Mouse (Mus musculus) neural tube, embryonic 15.5 days (tissue): ENCODE measurements around the gene Aox3. TPM values are rescaled to one million over a fixed set of nuclear protein-coding genes. Genes with fewer than 3 reads are reported as not detected.

Experiments
- ATAC-seq: fragments of 200-750 bp; cut with Nextera tagmentation; 2 replicates; pipeline ENCODE4 v1.8.0; 2017; ENCODE audit warnings: mild to moderate bottlenecking, moderate TSS enrichment, moderate library complexity; ENCODE audit not compliant: low FRiP score
- H3K27ac ChIP-seq: fragments of 300-500 bp; sonication (generic); replicated peaks from 2 replicates; pipeline ENCODE4 v1.5.1; 2015; ENCODE audit warnings: mild to moderate bottlenecking, inconsistent platforms
- H3K27me3 ChIP-seq: fragments of 300-500 bp; sonication (generic); replicated peaks from 2 replicates; pipeline ENCODE4 v1.6.1; 2015; ENCODE audit warnings: inconsistent platforms
- H3K36me3 ChIP-seq: fragments of 300-500 bp; sonication (generic); 2 replicates; pipeline ENCODE4 v1.6.1; 2015; ENCODE audit warnings: inconsistent platforms
- H3K4me1 ChIP-seq: fragments of 300-500 bp; sonication (generic); 2 replicates; pipeline ENCODE4 v1.6.1; 2015; ENCODE audit warnings: inconsistent platforms
- H3K4me2 ChIP-seq: fragments of 300-500 bp; sonication (generic); 2 replicates; pipeline ENCODE4 v1.6.1; 2015; ENCODE audit warnings: inconsistent platforms, mild to moderate bottlenecking, moderate library complexity
- H3K4me3 ChIP-seq: fragments of 300-500 bp; sonication (generic); replicated peaks from 2 replicates; pipeline ENCODE4 v1.5.1; 2015; ENCODE audit warnings: mild to moderate bottlenecking, inconsistent platforms
- H3K9ac ChIP-seq: fragments of 300-500 bp; sonication (generic); replicated peaks from 2 replicates; pipeline ENCODE4 v1.6.1; 2015; ENCODE audit warnings: mild to moderate bottlenecking, inconsistent platforms
- H3K9me3 ChIP-seq: fragments of 300-500 bp; sonication (generic); replicated peaks from 2 replicates; pipeline ENCODE4 v1.6.1; 2016; ENCODE audit warnings: inconsistent platforms
- WGBS: fragments of 180-500 bp; shearing (Covaris S2); methylation state at CpG from one replicate; pipeline ENCODE4 v1.1.7; 2015; ENCODE audit warnings: mixed read lengths; 5-methylcytosine and 5-hydroxymethylcytosine counted together
- polyA plus RNA-seq: library from polyadenylated mRNA; unstranded; fragments of >200 nt; fragmentation: Nextera tagmentation; extraction: Ambion mirVana; gene quantifications from 2 replicates; pipeline ENCODE4 v1.2.1, GENCODE M21; 2015

Gene Aox3
- polyA plus RNA-seq, 1 experiment from 2014 or later: 0.51 TPM

GRCm38 (mm10) chr1:58238961-58239360 is 126.0 kb downstream of the Aox3 start:
- 97% methylated on average over 9 of the region's 9 CpGs for WGBS
- Histone ChIP-seq H3K4me1 (no peaks in the 10 kb centered on the region), H3K4me2 (no peak overlapping the region), H3K9ac (no peak overlapping the region), H3K36me3 (no peaks in the 10 kb centered on the region), H3K27ac (no peak overlapping the region), H3K4me3 (no peak overlapping the region), H3K27me3 (no peaks in the 10 kb centered on the region), H3K9me3 (no peaks in the 10 kb centered on the region)
- no peak for ATAC-seq

- no peak for ATAC-seq
- Histone ChIP-seq H3K36me3 (no peaks in the 10 kb centered on the region), H3K4me3 (no peak overlapping the region), H3K27ac (no peak overlapping the region), H3K4me1 (no peaks in the 10 kb centered on the region), H3K27me3 (no peaks in the 10 kb centered on the region), H3K9ac (no peak overlapping the region), H3K4me2 (no peak overlapping the region), H3K9me3 (no peaks in the 10 kb centered on the region)
- 76% methylated on average over 6 of the region's 6 CpGs for WGBS
Measured at GRCm38 (mm10) chr1:58240347-58240746, 127.4 kb downstream of the Aox3 start.

DNA sequence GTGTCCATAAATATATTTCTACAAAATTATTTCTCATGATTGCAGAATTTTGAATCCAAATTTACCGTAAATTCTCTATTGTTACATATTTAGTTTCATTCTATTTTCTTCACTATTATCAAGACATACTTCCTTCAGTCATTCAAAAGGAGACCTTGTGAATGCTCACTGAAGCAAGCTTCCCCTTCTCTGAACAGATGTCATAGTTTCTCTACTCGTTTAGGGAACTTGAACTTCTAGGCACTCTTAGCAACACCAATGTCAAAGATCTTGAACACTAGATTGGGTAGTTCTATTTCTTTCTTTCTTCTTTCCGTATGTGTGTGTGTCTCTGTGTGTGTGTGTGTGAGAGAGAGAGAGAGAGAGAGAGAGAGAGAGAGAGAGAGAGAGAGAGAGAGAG is 131.6 kb downstream of the Aox3 start:
- Histone ChIP-seq H3K36me3 (no peaks in the 10 kb centered on the region), H3K4me3 (no peak overlapping the region), H3K27ac (no peak overlapping the region), H3K4me1 (no peaks in the 10 kb centered on the region), H3K9ac (no peak overlapping the region), H3K27me3 (no peaks in the 10 kb centered on the region), H3K9me3 (no peaks in the 10 kb centered on the region), H3K4me2 (no peak overlapping the region)
- WGBS: 82% methylated on average over 3 of the region's 3 CpGs
- no peak for ATAC-seq

- H3K9me3 ChIP-seq: no peaks in the 10 kb centered on the region
- H3K4me1 ChIP-seq: no peaks in the 10 kb centered on the region
- 87% methylated on average over 1 of the region's 1 CpGs for WGBS
- H3K4me3 ChIP-seq: no peak overlapping the region
- no peak for ATAC-seq
- H3K27me3 ChIP-seq: no peaks in the 10 kb centered on the region
- no peak overlapping the region for H3K9ac ChIP-seq
- no peak overlapping the region for H3K4me2 ChIP-seq
- H3K36me3 ChIP-seq: no peaks in the 10 kb centered on the region
- no peak overlapping the region for H3K27ac ChIP-seq
Measured at GRCm38 (mm10) chr1:58248518-58248917, 135.6 kb downstream of the Aox3 start.

Other genes with a start within 250 kb of the Aox3 start
- gene Sgo2a, start 117.2 kb upstream of the Aox3 start, polyA plus RNA-seq: 2.3 and 5.0 TPM in 2 replicates
- 24.8 and 25.4 TPM in 2 replicates for gene Kctd18, start 94.2 kb upstream of the Aox3 start, polyA plus RNA-seq
- gene Aox1, start 83.2 kb upstream of the Aox3 start, polyA plus RNA-seq: 0.22 TPM in 2 replicates
- 0.42 and 0.68 TPM in 2 replicates for gene Aox4, start 97.3 kb downstream of the Aox3 start, polyA plus RNA-seq
- gene Aox2, start 165.2 kb downstream of the Aox3 start, polyA plus RNA-seq: 0.04 and 0.10 TPM in 2 replicates